Mouse (Mus musculus): ENCODE measurements around the gene Plb1.

Gene Plb1

DNA sequence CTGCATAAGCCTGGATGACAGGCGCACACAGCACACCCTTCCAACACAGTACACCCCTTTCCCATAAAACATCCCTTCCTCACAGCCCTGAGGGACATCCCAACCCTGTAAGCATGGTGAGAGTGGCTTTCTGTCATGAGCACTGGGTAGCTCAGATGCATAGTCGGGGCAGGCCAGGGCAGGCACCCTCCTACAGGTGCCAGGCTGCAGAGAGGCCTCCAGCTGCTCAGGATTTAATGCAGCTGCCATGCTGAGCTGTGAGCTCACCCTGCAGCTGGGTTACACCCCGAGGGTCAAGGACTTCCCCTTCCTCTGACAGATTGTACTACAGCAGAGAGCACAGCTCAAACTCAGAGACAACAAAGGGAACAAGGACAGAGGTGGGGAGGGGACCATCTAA is 146.0 kb downstream of the Plb1 start:
- in situ Hi-C loops (cut with MboI, MseI): loop anchor here (10.0 kb wide), 1 partner anchor 144 kb away; the partner anchor contains the start of gene Plb1

DNA sequence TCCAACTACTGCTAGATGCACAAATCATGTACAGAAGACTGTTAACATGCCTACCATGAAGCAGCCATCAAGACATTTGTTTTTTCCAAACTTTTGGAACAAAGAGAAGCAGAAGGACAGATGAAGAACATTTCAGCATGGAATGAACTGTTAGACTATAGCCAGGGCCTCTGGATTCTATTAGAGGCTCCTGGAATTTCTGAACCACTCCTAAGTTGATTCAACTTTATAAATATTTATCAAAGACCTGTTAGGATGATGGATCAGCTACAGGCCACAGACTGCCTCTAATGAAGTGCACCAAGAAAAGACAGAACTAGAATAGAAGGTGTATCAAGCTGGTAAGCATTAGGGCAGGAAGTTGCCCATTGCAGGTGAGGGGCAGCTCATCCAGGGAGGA is 156.1 kb downstream of the Plb1 start:
- in situ Hi-C loops (cut with MboI, MseI): no loop called here

DNA sequence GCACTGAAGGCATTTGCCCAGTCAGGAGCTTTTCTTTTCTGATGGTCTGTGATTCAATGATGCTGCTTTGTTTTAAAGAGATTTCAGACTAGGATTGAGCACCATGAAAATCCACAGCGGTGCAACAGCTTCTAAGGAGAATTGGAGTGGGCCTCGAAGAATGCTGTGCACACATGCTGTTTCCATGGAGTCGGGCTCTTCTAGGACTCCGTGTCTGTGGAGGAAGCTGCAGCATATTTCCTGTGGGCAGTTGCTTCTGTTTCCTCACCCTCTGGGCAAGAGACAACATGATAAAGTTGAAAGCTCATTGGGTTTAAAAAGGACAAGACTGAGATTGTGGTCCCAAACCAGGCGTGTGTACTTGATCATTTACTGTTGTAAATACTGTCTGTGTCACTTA is 157.8 kb downstream of the Plb1 start:
- in situ Hi-C loops (cut with MboI, MseI): no loop called here

DNA sequence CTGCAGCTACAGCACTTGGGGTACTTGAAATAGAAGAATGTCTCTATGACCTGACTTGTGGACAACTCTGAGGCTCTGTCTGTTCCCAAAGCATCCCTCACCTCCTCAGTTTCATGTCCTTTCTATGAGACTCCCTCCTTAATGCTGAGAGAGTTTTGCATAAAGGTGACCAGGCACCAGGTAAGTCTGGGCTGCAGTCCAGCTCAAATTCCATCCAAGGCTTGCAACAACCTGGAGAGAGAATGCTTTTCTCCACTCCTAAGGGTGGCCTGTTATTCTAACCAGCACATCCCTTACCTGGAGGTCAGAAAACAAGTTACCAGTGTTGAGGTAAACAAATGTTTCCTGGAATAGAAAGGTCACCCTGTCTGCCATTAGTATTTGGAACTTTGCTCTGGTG is 159.8 kb downstream of the Plb1 start:
- in situ Hi-C loops (cut with MboI, MseI): no loop called here

DNA sequence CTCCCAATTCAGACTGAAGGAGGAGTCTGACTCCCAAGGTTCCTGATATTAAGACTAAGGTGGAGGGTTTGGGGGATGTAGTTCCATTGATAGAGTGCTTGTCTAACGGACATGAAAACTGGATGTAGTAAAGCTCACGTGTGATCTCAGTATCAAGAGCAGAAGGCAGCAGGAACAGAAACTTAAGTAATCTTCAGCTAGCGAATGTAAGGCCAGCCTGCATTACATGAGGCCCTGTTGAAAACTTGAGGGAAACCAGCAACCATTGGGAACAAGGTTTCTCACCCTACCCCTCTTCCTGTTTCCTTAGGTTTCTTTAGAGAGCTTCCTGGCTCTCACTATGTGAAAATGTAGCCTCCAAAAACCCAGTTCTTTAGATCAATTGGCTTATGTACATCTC is 162.1 kb downstream of the Plb1 start:
- in situ Hi-C loops (cut with MboI, MseI): no loop called here

DNA sequence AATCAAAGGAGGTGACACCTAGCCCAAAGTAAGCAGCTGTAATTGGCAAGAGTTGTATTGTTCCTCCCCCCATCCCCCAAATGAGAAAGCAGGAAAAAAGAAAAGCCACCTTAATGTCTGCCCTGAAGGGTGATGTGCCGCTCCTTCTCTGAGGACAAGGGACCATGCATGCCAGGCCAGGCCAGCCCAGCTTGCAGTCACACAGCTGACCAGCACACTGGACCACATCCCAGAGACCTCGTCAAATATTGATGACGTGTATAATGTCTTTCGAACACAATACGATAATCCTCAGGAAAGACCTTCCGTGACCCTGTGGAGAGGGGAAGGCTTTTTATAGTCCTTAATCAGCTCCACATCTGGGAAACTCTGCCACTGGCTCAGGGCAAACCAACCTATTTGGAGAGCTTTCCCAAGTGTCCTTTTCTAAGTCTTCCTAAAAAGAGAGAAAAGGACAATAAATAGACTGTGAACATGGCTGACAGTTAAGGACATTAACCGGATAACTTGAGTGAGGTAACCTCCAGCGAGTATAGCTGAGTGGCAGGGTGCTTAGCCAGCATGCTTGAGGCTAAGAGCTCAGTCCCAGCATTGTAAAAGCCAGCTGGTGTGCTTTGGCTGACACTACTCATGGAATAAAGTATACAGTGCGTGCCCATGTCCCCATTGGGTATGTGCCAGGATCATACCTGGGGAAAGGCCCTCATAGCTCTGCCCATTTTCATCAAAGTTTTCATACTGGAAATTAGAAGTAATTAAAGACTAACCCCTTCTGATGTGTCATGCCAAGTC is 162.8 kb downstream of the Plb1 start:
- in situ Hi-C loops (cut with MboI, MseI): no loop called here

DNA sequence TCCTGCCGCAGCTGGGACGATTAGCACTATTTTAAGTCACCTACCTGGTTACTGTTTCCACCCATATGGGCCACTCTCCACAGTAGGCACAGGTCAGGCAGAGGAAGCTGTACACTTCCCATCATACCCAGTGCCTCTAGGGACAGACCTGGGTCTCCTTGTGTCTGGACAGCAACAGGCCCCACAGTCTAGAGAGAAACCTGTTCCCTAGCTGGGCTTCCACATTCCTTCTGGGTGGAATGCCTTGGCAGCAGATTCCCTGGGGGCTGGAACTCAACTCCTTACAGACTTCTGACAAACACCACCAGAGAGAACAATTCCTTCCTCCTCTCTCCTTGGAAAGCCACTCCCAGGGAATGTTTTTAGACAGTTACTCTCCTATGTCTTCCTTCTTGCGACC is 165.2 kb downstream of the Plb1 start:
- in situ Hi-C loops (cut with MboI, MseI): no loop called here

DNA sequence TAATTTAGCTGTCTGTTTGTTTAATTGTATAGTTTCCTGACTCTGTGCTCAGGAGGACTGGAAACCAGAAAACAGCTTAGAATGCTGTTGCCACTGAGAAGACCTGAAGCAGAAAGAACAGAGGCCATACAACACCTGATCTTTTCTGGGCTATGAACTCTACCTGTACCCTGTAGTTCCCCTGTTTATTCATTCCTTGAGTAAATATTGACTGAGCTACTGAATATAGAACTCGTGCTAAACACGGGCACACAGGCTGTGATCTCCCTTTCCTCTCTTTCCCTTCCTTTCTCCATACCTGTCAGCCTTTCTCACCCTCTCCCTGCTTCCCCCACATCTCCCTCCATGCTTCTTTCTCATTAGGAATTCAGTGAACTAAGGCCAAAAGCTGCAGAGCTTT is 168.4 kb downstream of the Plb1 start:
- in situ Hi-C loops (cut with MboI, MseI): no loop called here

DNA sequence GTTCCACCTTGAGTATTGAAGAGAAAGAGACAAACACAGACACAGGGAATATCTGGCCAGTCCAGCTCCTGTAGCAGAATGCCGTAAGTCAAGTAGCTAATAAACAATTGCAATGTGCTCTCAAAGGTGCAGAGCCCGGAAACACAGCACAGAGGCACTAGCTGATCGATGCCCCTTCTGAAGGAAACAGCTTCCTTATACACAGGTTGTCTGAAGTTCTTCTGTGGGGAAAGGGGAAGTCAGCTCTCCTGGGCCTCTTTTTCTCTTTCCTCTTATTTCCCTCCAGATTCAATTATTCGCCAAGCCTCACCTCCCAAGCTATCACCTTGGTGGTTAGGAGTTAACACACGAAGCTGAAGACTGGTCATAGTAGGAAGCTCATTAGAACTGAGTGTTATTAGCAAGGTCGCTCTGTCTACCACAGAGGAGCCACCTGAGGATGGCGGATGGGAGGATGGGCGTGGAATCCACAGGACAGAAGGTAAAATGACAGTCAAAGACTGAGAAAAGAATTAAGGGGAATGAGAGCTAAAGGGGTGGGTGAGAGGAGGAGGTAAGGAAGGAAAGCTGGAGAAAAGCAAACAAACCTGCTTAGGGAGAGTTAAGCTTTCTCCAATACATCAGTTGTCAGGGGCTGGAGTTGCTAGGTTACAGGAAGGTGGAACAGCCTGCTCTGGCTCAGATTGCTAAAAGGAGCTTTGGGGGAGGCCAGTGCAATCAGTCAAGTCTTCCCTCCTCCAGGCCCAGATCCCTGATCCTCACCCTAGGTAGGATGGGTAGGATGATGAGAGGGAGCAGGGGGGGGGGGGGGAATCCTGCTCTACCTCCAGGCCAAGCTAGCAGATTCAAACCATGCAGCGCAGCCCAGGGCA is 170.8 kb downstream of the Plb1 start:
- in situ Hi-C loops (cut with MboI, MseI): no loop called here

DNA sequence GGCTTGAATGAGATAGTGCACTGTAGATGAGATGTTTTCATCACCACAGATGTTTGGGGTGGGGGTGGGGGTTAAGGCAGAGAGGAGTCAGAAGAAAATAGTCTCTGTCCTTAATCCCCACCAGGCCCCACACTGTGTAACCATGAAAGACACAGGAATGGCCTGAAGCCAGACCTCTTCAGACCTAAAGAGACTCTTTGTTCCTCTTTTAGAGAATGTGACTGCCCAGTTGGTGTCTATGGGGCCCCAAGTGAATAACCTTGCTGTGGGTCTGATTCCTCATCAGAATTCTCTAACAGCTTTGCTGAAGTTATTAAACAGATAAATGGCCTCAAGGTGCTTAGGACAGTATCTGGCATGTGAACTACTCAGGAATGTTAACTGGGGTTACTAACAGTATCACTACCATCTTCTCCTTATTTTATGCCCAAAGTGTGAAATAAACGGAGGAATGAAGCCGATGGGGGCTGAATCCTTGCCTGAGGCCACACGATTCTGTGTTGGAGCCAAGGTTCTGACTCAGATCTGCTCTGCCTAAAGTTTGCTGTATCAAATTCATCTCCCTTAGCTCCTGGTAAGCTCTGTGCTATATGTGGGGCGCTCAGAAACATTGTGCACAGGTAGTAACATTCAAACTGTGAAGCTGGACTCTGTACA is 172.8 kb downstream of the Plb1 start:
- in situ Hi-C loops (cut with MboI, MseI): no loop called here

DNA sequence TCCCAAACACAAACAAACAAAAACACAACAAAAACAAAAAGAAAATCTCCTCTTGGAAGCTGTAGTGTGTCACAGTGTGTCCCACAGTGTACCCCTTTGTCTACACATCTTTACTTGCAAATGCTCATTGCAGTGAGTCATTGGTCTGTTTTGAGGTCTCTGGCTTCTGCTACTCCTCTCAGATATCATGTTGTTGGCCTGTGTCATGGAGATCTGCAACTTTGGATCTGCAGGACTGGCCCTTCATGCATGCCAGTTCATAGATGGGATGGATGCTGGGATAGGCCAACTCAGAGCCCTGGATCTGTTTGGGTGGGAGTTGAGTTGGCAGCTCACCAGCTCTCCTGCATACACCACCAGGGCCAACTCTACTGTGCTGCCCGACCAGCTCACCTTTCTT is 176.3 kb downstream of the Plb1 start:
- in situ Hi-C loops (cut with MboI, MseI): no loop called here

DNA sequence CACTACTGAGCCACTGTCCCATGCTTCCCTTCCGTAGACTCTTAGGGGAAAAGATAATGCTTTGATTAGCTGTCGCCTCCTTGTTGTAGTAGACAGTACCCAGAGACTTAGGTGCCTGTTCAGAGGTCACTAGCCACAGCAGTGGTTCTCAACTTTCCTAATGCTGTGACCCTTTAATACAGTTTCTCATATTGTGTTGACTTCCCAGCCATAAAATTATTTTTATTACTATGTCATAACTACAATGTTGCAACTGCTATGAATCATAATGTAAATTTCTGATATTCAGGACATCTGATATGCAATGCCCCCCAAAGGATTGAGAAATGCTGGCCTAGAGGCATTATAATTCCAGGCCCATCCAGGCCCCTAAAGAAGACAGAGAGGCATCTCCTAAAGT is 177.2 kb downstream of the Plb1 start:
- in situ Hi-C loops (cut with MboI, MseI): no loop called here

DNA sequence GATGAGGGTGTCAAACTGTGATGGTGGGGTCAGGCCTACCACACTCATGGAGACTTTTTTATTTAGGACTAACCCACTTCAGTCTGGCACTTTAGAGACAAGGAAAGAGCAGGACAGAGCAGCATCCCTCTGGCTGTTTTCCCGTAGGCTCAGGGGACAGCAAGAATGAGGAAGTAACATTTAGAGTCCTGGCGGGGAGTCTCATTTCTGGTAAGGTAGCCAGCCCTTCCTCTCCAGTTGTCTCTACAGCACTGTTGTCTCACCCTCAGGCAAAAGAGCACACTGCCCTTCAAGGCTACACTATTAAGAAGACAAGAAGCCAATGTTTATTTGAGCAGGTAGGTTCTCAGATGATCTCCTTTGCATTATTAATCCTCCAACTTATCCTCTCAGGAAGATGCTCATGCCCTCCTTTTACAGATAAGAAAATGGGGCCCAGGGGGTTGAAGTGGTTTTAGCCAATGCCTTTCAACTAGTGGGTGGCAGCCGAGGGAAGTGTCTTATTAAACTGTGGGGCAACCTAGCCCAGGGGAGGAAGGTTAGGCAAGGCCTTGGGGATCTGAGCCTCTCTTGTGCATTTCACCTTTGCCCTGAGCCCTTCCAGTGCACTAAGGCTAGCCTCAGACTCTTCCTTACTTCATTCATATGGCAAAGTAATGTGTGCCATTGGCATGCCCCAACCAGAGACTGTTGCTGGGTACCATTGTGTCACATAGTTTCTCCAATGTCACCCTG is 178.6 kb downstream of the Plb1 start:
- in situ Hi-C loops (cut with MboI, MseI): no loop called here

DNA sequence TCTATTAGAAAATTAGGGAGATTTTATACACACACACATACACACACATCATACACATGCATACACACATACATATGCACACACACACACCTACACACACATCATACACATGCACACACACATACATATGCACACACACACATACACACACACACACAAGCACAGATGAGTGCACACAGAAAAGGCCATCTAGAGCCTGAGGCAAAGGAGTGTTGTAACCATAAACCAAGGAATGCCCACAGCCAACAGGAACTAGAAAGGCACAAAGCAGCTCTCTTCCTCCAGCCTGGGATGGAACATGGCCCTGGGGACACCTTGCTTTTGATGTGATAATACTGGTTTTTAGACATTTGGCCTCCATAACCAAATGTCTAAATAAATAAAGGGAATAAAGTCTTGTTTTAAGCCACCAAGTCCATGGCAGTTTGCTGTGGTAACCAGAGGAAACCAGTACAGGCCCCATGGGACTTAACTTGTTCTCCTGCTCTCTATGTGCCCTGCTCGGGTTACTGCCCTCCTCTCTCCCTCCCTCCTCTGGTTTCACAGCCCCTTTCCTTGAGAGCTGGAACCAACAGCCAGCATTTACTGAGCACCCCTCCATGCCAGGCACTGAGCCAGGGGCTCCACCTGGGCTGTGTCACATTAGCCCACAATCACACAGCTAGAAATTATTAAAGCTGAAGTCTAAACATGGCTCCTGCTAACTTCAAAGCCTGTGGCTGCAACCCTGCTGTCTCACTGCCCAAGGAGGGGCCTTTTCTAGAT is 179.9 kb downstream of the Plb1 start:
- in situ Hi-C loops (cut with MboI, MseI): no loop called here

DNA sequence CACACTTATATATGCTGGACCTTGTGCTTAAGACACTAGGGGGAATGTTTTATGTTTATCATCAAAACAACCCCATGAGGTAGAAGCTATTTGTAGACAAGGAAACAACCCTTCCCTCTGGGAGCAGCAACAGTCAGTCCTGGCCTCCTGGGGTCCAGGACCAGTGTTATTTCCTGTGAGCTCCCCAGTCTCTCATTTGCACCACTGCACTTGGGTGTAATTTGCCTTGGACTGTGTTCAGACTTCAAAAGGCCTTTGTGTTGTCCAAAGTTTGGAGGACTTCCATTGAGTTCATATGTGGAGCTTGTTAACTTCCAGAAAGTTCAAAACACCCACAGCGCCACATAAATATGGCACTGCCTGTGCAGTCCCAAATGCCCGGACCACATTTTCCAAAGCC is 180.6 kb downstream of the Plb1 start:
- in situ Hi-C loops (cut with MboI, MseI): no loop called here

DNA sequence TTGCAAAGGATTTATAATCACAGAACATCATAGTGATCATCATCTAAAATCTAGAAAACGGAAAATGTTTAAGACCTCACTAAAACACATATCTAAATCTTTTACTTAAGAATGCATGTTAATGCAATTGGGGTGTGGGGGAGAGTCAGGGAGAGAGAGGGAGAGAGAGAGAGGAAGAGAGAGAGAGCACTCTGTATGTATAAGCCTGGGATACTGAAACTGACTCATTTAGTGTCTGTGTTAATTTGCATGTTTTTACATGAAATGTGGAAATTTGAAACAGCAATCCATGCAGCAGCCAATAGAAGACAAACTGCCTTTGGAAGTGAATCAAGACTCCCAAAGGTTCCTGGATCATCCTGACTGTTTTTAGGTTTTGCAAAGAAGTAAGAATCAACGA is 181.1 kb downstream of the Plb1 start:
- in situ Hi-C loops (cut with MboI, MseI): no loop called here

DNA sequence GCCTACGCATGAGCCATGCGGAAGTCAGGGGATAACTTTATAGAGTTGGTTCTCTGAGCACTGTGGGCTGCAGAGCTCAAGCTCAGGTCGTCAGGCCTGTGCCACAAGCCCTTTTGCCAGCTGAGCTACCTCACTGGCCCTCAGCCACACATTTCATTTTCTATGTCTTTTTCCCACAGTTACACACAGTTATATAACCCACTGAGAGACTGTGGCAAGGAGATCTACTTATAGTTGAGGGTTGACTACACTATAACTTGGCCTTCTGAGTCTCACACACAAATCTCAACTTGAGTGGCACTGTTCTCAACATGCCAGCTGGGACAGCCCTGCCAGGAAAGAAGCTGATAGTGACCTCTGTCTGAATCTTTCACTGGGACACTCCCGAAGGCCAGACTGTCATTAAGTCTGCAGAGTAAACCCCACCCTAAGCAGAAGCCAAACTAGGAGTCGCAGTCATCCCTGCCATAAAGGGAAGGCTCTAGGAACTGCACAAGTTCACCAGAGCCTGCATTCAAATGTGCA is 182.0 kb downstream of the Plb1 start:
- in situ Hi-C loops (cut with MboI, MseI): no loop called here

DNA sequence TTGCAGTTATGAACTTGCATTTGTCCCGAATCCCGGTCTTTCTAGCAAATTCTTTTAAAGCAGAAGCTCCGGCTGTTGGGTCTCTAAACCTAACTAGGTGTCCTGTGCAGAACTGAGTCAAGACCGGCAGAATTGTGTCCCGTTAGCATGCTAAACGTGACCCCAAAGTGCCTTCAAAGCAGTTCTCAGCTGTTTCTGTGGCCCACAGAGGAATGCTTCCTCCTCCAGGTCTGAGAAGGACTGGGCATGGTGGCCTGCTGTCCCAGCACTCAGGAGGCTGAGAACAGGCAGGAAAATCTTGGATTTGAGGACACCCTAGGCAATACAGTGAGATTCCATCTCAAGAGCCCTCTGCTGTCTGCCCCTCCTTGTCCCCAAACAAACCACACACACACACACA is 183.0 kb downstream of the Plb1 start:
- in situ Hi-C loops (cut with MboI, MseI): no loop called here
